Mouse (Mus musculus) fibroblast of lung, adult 2 months (primary cell): Measurements from ENCODE around the gene Ryr1.
A peak's percentile ranks its signal among the peaks of the same experiment; 100 is the strongest.
"Not testable (repeated sequence)": the region's sequence is repeated elsewhere in the genome, so short reads cannot be mapped to it uniquely, and the experiment has no call there.

Experiments used
- DNase-seq: peaks from one replicate; pipeline ENCODE4 v3.0.0-alpha.2; 2011; ENCODE audit warnings: low read depth

Ryr1 gene

DNA sequence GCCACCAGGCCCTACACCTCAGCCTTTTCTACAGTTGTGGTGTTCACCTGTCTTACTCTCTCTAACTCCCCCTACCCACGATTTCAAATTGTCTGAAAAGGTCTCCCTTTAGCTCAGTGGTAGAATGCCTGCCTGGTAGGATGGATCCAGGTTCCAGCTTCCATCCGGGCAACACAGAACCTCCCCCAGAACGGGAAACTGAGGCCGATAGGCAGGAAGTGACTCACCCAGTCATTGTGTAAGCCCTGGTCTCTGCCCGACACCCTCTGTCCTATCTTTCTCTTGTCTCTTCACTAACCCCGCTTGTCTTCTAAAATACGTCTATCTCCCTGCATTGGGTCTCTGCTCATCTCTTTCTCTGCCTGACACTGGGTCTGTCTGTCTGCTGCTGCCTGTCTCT lies 139.8 kb downstream of the Ryr1 start:
- no peak for DNase-seq

DNA sequence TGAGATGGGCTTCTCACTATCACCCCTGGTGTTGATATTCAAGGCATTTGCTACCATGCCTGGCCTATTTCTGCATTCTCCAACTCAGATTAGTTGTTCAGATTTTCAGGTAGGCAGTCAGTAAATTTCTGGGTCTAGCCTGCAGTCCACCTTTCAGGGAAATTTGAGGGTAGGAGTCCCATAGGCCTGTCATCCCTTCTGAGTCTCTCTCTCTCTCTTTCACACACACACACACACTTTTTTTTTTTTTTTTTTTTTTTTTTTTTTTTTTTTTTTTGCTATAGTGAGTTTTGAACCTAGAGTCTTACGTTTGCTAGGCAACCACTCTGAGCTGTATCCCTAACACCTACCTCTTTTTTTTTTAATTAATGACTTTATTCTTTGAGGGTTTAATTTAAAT lies 140.5 kb downstream of the Ryr1 start:
- DNase-seq: no peak

DNA sequence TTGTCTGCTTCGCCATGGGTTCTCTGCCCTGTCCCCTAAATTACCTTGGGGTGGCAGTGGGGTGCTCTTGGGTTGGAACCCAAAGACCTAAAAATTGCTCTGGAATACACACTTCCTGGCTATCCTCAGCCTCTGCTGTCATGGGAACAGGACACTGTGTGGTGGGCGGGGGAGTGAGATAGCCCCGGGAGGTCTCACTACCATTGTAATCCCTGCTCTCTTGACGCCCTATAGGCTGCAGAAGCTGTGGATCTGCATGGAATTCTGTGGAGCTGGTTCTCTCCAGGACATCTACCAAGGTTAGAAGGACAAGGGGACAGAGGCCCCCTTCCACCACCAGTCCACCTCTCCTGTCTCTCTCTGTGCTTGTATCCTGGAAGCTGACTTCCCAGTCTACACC lies 141.1 kb downstream of the Ryr1 start:
- no peak for DNase-seq

DNA sequence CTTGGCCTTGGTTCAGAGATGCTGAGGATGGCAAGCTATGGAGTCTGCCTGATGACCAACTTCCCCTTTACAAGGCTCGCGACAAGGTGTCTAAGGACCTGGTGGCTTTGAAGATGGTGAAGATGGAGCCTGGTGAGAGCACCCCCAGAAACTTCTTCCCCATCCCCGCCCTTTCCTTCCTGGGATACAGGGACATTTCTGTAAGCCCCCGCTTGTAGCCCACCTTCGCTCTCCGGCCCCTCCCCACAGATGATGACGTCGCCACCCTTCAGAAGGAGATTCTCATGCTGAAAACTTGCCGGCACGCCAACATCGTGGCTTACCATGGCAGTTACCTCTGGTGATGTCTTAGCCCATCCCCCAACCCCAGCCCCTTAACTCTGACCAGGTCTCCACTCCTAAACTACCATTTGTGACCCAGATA lies 141.8 kb downstream of the Ryr1 start:
- DNase-seq: no peak

DNA sequence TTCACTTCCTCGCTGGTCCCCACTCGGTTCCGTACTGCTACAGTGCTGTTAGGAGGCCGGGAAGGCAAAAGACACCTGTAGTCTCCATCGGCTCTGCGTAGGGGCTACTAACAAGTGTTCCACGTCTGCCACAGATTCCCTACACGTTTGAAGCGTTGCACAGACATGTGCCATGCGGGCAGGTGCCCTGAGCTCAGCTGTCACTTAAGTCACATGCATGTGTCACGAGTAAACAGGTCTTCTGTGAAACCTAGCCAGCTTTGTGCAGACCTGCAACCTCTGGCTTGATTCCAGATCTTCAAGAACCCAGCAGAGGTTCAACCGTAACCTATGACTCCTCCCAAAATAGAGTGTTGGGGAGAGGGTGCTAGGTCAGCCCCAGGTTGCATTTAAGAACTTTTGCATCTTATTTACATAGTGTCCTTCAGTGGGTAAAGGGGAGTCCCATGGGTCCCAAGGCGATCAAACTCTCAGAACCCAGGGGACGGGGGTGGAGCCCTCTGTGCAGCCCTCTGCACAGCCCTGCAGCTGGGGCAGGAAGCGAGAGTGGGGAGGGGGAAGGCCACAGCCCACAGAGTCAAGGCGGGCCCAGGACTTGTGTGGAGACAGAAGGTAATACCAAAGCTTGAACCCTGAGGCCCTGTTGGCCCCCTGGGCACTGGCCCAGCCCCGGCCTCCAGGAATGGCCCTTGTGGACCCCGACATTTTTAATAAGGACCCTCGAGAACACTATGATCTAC lies 142.5 kb downstream of the Ryr1 start:
- no peak for DNase-seq

DNA sequence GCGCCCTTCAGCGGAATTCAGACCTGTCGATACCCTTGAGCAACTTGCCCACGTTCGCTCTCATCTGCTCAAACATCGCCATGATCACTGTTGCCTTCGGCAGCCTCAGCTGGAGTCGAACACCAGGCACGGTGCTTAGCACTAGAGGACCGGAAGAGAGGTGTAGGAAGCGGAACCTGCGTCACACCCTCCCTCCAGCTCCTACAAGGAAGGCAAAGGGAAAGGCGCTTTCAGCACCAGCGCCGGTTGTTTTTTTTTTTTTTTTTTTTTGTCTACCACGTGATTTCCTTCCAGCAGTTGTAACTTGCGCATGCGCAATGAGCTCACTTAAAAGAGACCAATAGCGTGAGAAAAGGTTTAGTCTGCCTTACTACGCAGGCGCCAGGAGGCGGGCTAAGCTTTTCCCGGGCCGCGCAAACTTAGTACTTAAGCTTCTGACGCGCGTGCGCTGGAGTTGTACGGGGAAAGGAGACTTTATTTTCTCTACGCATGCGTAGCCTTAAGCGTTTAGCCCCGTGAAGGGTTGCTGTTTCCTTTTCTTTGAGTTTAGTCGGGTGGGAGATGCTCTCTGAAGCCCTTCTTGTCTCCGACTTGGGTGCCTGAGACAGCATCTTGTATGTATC lies 143.2 kb downstream of the Ryr1 start, which contains the start of the genes Eif3k and Map4k1:
TSS of gene Eif3k (minus strand) at position 214 of the 623 bp plus-strand sequence.
TSS of gene Map4k1 (plus strand) at position 400 of the 623 bp plus-strand sequence.
- peak; percentile 98 for DNase-seq

DNA sequence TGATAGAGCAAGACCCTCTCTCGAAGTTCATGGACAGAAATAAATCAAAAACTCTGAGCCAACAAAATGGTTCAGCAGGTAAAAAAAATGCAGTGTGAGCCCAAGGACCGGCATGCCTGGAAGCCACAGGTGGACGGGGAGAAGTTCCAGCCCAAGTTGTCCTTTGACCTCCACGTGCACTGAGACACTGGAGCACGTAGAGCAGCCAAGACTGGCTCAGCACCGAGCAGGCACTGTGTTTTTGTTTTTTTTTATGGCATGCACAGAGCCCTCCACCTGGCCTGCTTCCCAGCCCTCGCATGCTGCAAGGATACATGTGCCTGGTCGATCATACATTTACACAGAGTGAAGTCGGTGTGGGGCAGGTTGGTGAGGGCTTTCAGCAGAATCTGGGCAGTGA lies 147.4 kb downstream of the Ryr1 start:
- no peak for DNase-seq

DNA sequence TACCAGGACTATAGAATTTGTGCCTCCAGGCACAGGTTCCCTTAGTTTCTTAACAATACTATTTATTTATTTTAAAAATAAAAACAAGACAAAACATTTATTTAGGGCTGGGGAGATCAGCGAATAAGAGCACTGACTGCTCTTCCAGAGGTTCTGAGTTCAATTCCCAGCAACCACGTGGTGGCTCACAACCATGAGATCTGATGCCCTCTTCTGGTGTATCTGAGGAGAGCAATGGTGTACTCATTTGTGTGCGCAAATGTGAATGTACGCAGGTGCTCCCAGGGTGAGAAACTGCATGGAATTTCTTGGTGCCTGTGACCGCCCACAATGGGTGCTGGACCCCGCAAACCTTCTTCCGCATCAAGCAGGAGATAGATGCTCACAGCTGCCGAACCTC lies 152.0 kb downstream of the Ryr1 start:
- no peak for DNase-seq

DNA sequence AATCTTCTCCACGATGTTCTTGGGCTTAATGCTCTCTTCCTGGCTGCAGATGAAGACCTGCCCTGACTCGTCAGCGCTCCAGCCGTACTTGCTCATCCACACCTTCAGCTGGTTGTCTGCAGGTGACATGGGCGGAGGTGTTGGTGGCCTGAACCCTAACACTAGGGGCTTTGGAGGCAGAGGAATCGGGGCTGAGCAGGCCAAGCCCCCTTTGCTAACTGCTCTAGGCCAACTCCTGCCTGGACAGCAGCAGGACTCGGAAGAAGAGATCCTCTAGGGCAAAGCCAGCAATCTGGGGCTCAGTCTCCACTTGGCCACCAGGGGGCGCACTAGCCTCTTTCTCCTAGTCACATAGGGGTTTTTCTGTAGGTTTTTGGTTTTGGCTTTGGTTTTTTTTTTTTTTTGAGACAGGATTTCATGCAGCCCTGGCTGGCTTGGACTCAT lies 152.4 kb downstream of the Ryr1 start:
- no peak for DNase-seq

DNA sequence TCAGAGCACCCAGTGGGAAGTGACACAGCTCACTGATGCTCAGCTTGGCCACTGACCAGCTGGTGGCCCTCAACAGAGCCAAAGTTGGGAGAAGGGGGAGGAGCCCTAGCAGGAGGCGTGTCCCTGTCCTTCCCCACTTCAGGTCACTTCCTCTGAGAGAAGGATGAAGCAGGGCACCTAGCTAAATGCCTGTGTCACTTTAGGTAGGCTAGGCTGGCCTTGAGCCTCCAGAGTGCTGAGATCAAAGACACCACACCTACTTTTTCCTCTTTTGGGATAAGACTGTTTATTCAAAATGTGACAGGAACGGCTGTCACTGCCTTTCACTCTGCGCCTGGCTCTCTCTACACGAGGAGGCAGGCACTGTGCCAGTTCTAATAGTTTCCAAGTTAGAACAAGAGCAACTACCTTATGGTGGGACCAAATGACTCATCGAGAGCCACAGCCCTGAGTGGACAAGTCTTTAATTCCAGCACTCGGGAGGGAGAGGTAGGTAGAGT lies 153.2 kb downstream of the Ryr1 start:
- no peak for DNase-seq

DNA sequence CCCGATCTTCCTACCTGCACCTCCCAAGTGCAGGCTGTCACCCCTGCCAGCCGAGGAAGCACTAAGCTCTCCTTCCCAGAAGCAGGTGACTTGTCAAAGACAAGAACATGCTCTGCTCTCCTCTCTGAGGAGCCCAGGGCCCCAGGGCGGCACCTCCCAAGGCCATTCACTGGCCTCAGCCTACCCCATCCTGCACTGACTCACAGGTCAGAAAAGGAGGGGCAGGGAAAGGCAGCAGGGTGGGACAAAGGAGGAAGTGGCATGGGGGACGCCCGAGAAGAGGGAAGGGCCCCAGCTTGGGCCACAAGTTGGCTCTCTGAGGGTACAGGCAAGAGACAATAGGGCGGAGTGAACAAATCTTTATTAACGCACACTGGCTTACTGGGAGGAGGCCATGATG lies 153.9 kb downstream of the Ryr1 start:
- no peak for DNase-seq

DNA sequence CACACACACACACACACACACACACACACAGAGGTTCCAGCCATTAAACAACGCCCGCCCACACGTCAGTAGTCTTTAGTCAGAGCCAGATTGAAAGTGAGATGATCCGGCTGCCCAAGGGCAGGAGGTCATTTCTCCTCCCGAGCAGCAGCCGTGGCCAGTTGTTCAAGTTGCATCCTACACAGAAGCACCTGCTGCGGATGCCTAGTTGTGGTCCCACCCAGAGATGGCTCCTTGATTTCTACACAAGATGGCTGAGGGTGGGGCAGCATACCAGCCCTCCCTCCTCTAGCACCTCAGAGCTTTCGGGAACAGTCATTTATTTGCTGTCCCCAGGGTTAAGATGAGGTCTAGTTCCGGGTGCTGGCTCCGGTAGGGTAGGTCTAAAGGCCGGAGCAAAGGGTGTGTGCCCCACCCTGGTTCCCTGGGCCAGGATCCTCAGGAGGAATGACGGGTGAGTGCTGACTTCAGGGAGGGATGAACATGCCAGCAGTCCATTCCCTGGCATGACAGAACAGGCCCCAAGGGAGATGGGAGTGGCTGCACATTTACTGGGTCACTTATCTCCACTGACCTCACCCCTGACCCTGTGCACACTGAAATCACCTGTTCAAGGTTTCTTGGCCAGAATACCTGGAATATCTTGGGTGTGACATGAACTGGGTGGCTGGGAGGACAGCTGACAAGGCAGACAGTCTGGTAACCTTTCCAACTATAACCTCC lies 155.1 kb downstream of the Ryr1 start:
- no peak for DNase-seq

DNA sequence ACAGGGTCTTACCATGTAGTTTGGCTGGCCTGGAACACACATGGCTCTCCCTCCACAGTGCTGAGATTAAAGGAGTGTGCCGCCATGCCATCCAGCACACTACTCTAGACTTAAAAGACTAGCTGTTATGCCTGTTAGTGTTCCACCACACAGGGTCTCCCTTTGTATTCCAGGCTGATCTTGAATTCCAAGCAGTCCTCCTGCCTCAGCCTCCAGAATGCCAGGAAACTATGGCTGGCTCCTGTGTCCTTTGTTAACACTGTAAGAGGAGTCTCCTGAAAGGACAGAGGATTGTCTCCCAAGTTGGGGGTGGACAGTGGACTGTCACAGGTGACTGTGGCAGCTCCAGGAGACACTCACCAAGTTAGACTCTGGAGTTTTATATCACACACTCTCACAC lies 155.7 kb downstream of the Ryr1 start:
- DNase-seq: no peak

DNA sequence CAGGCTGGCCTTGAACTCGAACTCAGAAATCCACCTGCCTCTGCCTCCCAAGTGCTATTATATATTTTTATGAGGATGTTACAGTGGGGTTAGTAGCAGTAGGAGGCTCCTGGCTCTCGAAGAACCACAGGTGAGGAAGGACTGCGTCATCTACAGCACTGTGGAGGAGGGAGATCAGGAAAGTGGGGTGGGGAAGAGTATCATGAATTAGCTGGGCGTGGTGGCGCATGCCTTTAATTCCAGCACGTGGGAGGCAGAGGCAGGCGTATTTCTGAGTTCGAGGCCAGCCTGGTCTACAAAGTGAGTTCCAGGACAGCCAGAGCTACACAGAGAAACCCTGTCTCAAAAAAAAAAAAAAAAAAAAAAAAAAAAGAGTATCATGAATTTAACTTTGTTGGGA lies 156.9 kb downstream of the Ryr1 start:
- not testable (repeated sequence) for DNase-seq

DNA sequence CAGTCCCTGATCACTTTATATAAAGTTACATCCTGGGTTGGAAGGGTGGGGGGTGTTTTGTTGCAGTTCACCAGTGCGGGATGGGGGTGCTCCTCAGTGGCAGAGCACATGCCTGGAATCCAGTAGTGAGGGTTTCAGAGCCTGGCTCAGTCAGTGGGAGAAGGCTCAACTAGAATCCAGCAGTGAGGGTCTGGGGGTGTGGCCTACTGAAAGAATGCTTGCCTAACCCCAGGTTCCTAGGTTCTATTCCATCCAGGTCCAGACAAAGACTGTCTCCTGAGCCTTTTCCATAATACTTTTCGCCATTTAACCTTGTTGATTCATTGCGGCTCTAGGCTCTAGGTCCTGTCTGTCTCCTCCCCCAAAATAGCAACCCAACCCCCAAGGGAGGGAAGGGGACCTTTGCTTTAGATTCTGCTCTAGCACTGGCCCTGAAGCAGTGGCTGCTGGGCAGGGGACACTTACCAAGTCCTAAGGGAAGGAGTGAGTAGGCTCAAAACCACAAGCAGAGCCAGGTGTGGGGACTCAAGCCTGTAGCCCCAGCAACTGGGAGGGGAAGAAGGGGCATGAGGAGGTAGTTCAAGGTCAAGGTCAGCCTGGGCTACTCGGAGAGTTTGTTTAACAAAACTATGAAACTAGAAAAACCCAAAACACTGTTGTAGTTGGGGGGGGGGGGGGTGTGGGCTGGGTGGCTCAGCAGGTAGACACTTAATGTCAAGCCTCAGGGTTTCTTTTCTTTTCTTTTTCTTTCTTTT lies 158.1 kb downstream of the Ryr1 start:
- no peak for DNase-seq

DNA sequence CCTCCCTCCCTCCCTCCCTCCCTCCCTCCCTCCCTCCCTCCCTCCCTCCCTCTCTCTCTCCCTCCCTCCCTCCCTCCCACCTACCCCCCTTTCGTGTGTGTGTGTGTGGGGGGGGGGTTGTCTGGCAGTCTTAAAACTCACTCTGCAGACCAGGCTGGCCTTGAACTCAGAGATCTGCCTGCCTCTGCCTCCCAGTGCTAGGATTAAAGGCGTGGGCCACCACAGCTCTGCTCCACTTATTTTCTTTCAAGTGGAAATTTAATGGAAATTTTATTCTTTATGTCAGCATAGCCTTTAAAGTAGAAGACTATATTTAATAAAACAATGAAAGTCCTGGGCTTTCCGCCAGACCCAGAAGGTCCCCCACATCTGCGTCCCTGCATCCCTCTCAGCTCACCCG lies 158.8 kb downstream of the Ryr1 start:
- DNase-seq: no peak

DNA sequence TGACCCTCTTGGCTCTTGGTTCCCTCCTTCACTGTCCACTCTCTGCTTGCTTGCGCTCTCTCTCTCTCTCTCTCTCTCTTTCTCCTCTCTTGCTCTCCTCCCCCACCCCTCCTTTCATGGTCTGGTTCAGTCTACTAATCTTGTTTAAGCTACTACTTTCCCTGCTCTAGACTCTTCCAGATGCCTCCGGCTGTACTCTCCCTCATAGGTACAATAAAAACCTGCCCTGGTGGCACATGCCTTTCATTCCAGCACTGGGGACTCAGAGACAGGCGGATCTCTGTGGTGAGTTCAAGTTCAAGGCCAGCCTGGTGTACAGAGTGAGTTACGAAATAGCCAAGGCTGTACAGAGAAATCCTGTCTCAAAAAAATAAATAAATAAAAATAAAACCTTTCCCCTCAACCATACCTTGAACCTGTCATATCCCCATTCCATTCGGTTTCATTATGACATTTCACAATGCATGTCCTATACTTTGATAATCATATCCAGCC lies 159.6 kb downstream of the Ryr1 start:
- no peak for DNase-seq

DNA sequence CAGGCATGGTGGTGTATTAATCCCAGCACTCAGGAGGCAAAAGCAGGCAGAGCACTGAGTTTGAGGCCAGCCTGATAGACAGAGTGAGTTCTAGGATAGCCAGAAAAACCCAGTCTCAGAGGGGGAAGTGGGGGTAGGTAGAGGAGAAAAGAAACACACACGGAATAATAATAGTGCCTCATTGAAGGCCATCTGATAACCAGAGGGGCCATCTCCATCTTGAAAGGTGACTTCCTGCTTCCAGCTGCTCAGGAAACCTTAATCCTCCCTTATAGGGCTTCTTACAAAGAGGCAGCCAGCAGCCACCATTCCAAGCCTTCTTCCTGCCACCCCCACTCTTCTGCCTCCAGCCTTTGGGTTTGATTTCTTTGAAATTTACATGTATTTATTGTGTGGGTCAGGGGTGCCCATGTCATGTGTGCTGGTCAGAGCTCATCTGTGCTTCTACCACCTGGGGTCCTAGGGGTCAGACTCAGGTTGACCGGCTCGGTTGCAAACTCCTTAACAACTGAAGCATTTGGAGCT lies 161.5 kb downstream of the Ryr1 start:
- no peak for DNase-seq

DNA sequence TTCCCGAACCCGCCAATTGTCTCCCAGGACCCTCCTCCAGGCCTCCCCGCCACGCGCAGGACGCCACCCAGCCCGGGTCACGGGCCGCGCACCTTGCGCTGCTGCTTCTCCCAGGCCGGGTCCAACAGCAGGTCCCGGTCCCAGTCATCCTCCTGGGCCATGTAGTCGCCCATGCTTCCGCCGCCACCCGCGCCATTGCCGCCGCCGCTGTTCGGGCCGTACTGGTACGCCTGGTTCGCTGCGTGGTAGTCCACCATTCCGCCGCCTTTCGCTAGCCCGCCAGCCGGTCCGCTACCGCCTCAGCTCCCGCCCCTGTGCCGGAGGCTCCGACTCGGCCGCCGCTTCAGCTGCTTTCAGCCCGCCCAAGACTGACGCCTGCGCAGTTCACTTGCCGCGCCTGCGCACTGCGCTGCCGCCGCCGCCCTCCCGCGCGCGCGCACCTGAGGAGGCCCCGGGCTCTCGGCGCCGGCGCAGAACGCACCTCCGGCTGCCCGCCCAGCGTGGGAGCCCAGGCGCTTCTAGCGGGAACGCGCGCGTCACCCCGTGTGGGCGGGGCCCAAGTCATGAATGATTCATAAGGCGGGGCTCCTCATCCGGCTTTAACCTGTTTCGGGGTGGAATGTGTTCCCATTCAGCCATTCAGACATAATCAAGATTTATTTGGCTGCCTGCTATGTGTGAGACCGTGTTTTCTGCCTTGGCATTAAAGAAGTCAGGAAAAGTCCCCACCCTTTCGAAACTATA lies 162.9 kb downstream of the Ryr1 start, which contains the start of gene Actn4:
TSS of gene Actn4 (minus strand) at position 414 of the 744 bp plus-strand sequence.
- DNase-seq: peak; percentile 91

DNA sequence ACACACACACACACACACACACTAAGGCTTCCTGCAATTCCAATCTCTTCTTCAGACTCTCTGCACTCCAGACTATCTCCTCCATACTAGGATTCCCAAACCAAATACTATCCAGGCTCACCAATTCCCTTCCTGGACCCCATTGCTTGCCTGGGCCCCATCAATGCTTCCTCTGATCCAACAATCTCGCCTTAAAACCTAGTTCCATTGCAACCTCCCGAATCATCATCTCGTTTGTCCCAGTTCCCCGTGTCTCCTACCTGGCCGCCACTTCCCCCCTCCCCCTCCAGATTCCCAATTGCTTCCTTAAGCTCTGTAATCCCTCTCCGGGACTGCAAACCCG lies 163.4 kb downstream of the Ryr1 start:
- DNase-seq: no peak
